Mouse (Mus musculus) kidney, adult 2 months (tissue): ENCODE measurements at regions not wholly inside any gene's neighbourhood (a gene's known extent, or its start where the extent isn't known, plus 50 kb on each side); places are given as distances from the start of the nearest gene placed in this dataset.

ENCODE experiments used
- DNase-seq: peaks from one replicate; pipeline ENCODE4 v3.0.0; 2021
- H3K27ac ChIP-seq: fragments of 200-500 bp; 2 replicates; pipeline ENCODE4 v1.5.1; 2012; ENCODE audit warnings: low read depth, low read length, control low read depth, inconsistent platforms; ENCODE audit not compliant: insufficient read depth
- H3K27me3 ChIP-seq: fragments of 200-500 bp; replicated peaks from 2 replicates; pipeline ENCODE4 v1.6.1; 2012; ENCODE audit warnings: mild to moderate bottlenecking, moderate library complexity, low read length, inconsistent platforms; ENCODE audit not compliant: control insufficient read depth, insufficient read depth
- H3K36me3 ChIP-seq: fragments of 200-500 bp; 2 replicates; pipeline ENCODE4 v1.6.1; 2012; ENCODE audit warnings: mild to moderate bottlenecking, moderate library complexity, low read length, inconsistent platforms; ENCODE audit not compliant: control insufficient read depth, insufficient read depth
- H3K4me1 ChIP-seq: fragments of 200-500 bp; 2 replicates; pipeline ENCODE4 v1.6.1; 2011; ENCODE audit warnings: low read length; ENCODE audit not compliant: control insufficient read depth, insufficient read depth
- H3K4me3 ChIP-seq: fragments of 200-500 bp; 2 replicates; pipeline ENCODE4 v1.5.1; 2011; ENCODE audit warnings: mild to moderate bottlenecking, low read depth, low read length, control low read depth; ENCODE audit not compliant: insufficient read depth
- CTCF ChIP-seq: fragments of 200-500 bp; conservative IDR thresholded peaks from 2 replicates; pipeline ENCODE4 v1.5.1; 2011; ENCODE audit warnings: low read depth, mild to moderate bottlenecking, control low read depth, low read length, moderate library complexity, mixed read lengths; ENCODE audit not compliant: insufficient read depth, insufficient read length
- POLR2A ChIP-seq: fragments of 200-500 bp; IDR thresholded peaks from one replicate; pipeline ENCODE4 v1.6.1; 2011; ENCODE audit warnings: low read depth, low read length, control low read depth
- WGBS: fragments of 180-500 bp; shearing (Covaris S2); methylation state at CpG from one replicate; pipeline ENCODE4 v1.1.7; 2018; 5-methylcytosine and 5-hydroxymethylcytosine counted together

DNA sequence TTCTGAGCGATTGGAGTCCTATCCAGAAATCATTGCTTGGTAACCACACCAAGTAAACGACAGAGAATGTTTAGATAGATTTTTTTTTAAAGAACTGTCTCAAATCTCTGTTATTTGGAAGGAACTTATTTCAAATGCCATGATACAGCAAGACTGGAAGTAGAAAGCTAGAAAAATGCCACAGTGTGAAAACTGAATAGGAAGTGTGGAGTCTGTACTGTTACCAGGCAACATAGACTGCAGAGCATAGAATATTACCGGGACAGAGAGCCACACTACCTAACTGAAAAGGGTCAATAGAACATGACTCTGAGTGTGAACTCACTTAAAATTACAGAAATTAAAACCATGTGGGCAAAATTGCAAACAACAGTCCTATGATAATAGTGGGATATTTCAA, 52.4 kb upstream of the Adcy1 start:
- Histone ChIP-seq H3K36me3 (no peaks in the 10 kb centered on the region), H3K27ac (no peak overlapping the region), H3K4me3 (no peak overlapping the region), H3K27me3 (no peaks in the 10 kb centered on the region), H3K4me1 (no peaks in the 10 kb centered on the region)
- TF ChIP-seq POLR2A (no peak), CTCF (no peak)
- no peak for DNase-seq
- WGBS = 80% methylated on average over 3 of the region's 3 CpGs

- H3K4me3 ChIP-seq = no peak overlapping the region
- H3K4me1 ChIP-seq = no peaks in the 10 kb centered on the region
- no peak for DNase-seq
- TF ChIP-seq POLR2A (no peak), CTCF (no peak)
- no peaks in the 10 kb centered on the region for H3K36me3 ChIP-seq
- H3K27me3 ChIP-seq = no peaks in the 10 kb centered on the region
- H3K27ac ChIP-seq = no peak overlapping the region
These were observed 64.0 kb upstream of the Adcy1 start for GRCm38 (mm10) chr11:6999329-6999728.

DNA sequence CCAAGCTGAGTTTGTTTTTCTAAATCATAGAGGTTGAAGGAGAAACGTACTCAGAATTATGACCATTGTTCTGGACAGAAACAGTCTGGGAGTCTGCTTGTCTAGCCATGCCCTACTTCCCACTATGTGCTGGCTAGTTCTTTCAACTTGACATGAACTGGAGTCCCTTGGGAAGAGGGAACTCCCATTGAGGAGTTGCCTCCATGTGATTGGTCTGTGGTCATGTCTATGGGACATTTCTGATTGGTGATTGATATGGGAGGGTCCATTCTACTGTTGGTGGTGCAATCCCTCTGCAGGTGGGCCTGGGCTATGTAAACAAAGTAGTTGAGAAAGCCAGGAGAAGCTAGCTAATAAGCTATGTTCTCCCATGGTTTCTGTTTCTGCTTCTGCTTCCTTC, 64.5 kb upstream of the Adcy1 start:
- no peak overlapping the region for H3K27ac ChIP-seq
- H3K4me3 ChIP-seq = no peak overlapping the region
- DNase-seq = no peak
- 63% methylated on average over 1 of the region's 1 CpGs for WGBS
- TF ChIP-seq POLR2A (no peak), CTCF (no peak)
- H3K36me3 ChIP-seq = no peaks in the 10 kb centered on the region
- H3K4me1 ChIP-seq = peaks cover 3% of the 10 kb centered on the region
- H3K27me3 ChIP-seq = no peaks in the 10 kb centered on the region

DNA sequence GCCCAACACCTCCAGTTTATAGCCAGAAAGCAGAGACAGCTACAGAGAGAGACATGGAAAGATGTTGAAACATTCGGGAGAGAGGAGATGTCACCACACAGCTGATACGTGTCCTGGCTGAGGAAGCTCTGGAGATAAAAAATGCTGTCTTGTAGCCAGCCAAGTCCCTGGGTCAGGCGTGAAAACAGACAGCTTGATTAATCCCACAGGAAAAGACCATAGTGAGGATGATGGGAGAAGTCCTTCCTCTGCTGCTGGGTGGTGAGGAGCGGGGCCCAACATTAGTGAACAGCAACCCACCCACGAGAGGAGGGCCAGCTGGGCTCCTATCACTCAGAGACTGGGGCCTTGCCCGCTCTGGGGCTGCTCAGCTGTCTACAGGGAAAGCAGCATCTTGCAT, 65.8 kb upstream of the Adcy1 start:
- H3K4me3 ChIP-seq = no peak overlapping the region
- H3K36me3 ChIP-seq = no peaks in the 10 kb centered on the region
- no peak for DNase-seq
- WGBS = 70% methylated on average over 6 of the region's 6 CpGs
- H3K27ac ChIP-seq = no peak overlapping the region
- H3K4me1 ChIP-seq = peaks cover 3% of the 10 kb centered on the region
- no peak for TF ChIP-seq CTCF
- TF ChIP-seq POLR2A = no peak
- no peaks in the 10 kb centered on the region for H3K27me3 ChIP-seq

GRCm38 (mm10) chr11:6993731-6994130, 69.6 kb upstream of the Adcy1 start:
- Histone ChIP-seq H3K36me3 (no peaks in the 10 kb centered on the region), H3K27me3 (no peaks in the 10 kb centered on the region), H3K27ac (no peak overlapping the region), H3K4me1 (peaks cover 3% of the 10 kb centered on the region), H3K4me3 (no peak overlapping the region)
- TF ChIP-seq POLR2A (no peak), CTCF (no peak)
- WGBS = 55% methylated on average over 2 of the region's 2 CpGs
- DNase-seq = peak; percentile 75

DNA sequence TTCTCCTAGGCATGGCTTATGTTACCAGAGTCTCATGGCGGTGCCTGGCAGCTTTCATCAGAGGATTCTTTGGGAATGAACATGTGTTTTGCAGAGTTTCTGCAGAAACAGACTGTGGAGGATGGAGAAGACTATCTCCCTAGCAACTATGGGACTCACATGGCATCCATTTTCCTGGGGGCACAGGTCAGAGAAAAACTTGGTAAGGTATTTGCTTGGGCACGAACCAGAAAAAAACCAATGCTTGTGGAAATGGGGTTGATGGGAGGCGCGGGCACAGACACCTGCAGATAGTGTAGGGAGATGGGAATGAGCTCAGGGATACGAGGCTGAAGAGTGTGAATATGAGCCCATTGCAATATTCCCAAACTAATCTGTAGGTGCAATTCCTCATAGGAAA, 71.7 kb upstream of the Adcy1 start:
- 97% methylated on average over 5 of the region's 5 CpGs for WGBS
- Histone ChIP-seq H3K36me3 (no peaks in the 10 kb centered on the region), H3K27ac (no peak overlapping the region), H3K4me3 (no peak overlapping the region), H3K27me3 (no peaks in the 10 kb centered on the region), H3K4me1 (peaks cover 3% of the 10 kb centered on the region)
- TF ChIP-seq CTCF (no peak), POLR2A (no peak)
- no peak for DNase-seq

DNA sequence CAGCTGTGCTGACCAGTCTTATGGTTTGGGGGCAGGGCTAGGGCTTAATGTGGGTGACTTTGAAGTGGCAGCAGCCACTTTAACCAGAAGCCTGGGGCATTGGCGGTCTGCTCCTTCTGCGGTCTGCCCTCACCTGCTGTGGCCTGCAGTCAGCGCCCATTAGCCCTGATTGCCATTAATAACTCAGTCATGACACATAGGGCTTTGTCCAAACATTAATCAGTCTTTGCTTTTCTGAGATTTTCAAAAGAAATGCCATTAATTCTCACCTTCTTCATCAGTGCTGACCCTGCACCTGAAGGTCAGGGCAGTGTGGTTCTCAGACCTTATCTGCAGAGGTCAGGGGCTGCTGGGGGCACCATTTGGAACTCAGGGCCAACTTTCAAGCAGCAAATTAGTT, 72.6 kb upstream of the Adcy1 start:
- no peak for TF ChIP-seq POLR2A
- no peak for DNase-seq
- H3K27me3 ChIP-seq = no peaks in the 10 kb centered on the region
- H3K36me3 ChIP-seq = no peaks in the 10 kb centered on the region
- H3K27ac ChIP-seq = no peak overlapping the region
- H3K4me1 ChIP-seq = peaks cover 3% of the 10 kb centered on the region
- H3K4me3 ChIP-seq = no peak overlapping the region
- WGBS = 48% methylated on average over 3 of the region's 3 CpGs
